Mouse (Mus musculus) CH12.LX (cell line): Measurements from ENCODE around the gene Galnt14.

Source experiments
- CHD1 ChIP-seq: IDR thresholded peaks from 2 replicates; pipeline ENCODE4 v1.6.1; 2012; ENCODE audit warnings: low read depth, low read length, improper control_type of control experiment, inconsistent platforms
- CTCF ChIP-seq, 2 experiments: IDR thresholded peaks in 1 of 2; conservative IDR thresholded peaks in 1 of 2; 2 replicates each; pipeline ENCODE4 v1.5.1; 2011 to 2012; ENCODE audit warnings: low read depth in 2 of 2, low read length in 2 of 2, improper control_type of control experiment in 1 of 2, inconsistent platforms in 1 of 2, mild to moderate bottlenecking in 1 of 2, moderate library complexity in 1 of 2
- E2F4 ChIP-seq: IDR thresholded peaks from 2 replicates; pipeline ENCODE4 v1.6.1; 2011; ENCODE audit warnings: low read depth, low read length, improper control_type of control experiment; ENCODE audit not compliant: insufficient replicate concordance
- ELF1 ChIP-seq: IDR thresholded peaks from 2 replicates; pipeline ENCODE4 v1.6.1; 2014; ENCODE audit warnings: low read depth, mild to moderate bottlenecking, inconsistent platforms, low read length, improper control_type of control experiment
- EP300 ChIP-seq: IDR thresholded peaks from 2 replicates; pipeline ENCODE4 v1.6.1; 2011; ENCODE audit warnings: low read length, improper control_type of control experiment
- POLR2A ChIP-seq: IDR thresholded peaks from 2 replicates; pipeline ENCODE4 v1.6.1; 2011; ENCODE audit warnings: low read depth, mild to moderate bottlenecking, improper control_type of control experiment, low read length
- POLR2AphosphoS2 ChIP-seq: IDR thresholded peaks from 2 replicates; pipeline ENCODE4 v1.6.1; 2011; ENCODE audit warnings: low read depth, low read length, improper control_type of control experiment
- RAD21 ChIP-seq: IDR thresholded peaks from 2 replicates; pipeline ENCODE4 v1.6.1; 2011; ENCODE audit warnings: low read depth, mild to moderate bottlenecking, low read length, improper control_type of control experiment, moderate library complexity
- SMC3 ChIP-seq: IDR thresholded peaks from 2 replicates; pipeline ENCODE4 v1.6.1; 2011; ENCODE audit warnings: low read depth, low read length, improper control_type of control experiment
- USF2 ChIP-seq: conservative IDR thresholded peaks from 2 replicates; pipeline ENCODE4 v1.6.1; 2011; ENCODE audit warnings: low read depth, low read length, improper control_type of control experiment

- TF ChIP-seq E2F4 (no peak), EP300 (no peak), POLR2A (no peak), CHD1 (no peak), POLR2AphosphoS2 (no peak), RAD21 (no peak), CTCF (conservative IDR thresholded peaks at IDR 0.05 in 1 of 2, IDR thresholded peaks at IDR 0.05 in 1 of 2; ENCODE audit: low read depth in 2 of 2, low read length in 2 of 2) (no peak), SMC3 (no peak), ELF1 (no peak), USF2 (no peak)
Measured at GRCm38 (mm10) chr17:73641676-73642075, 68.6 kb downstream of the Galnt14 start.
